ENCODE assay signal across 8 mouse cellular contexts in genomic region chr5:149831122-149831861, GRCm38 (mm10).
A peak's percentile ranks its signal among the peaks of the same experiment; 100 is the strongest.
DNase-seq lines count a peak whose midpoint lies in the region; ATAC-seq and TF ChIP-seq lines count a peak whose summit lies in the region.

No protein-coding gene starts in this region.

- peak; percentile 89 for TF ChIP-seq CTCF in intestine, postnatal 0 days (IDR thresholded peaks at IDR 0.05; ENCODE audit: low read depth)
- peak; percentile 86 for TF ChIP-seq CTCF in small intestine, adult 2 months (IDR thresholded peaks at IDR 0.05; ENCODE audit: extremely low read depth, insufficient read length, insufficient replicate concordance, low read depth, low read length)

- H3K9ac ChIP-seq in intestine, postnatal 0 days (ENCODE audit: low read depth, low read length) = no peak overlapping the region

- DNase-seq in adrenal gland, postnatal 10 days = peak; percentile 86
- peak; percentile 66 for DNase-seq in embryo, embryonic 11.5 days (ENCODE audit: low read depth, low spot score)
- peak; percentile 24 to 36 for DNase-seq in gastrocnemius, postnatal 36 days
- DNase-seq in left cerebral cortex, postnatal 36 days (ENCODE audit: low spot score in 2 of 2) = peak; percentile 57 to 59
- peak; percentile 85 for DNase-seq in mesoderm, embryonic 11.5 days (ENCODE audit: low read depth, low spot score)

- peak overlapping the region; percentile 86 for H3K4me2 ChIP-seq in intestine, postnatal 0 days (replicated peaks; ENCODE audit: low read depth)

- peak overlapping the region; percentile 39 for H3K4me3 ChIP-seq in intestine, postnatal 0 days (ENCODE audit: low read depth, low read length)
- H3K4me3 ChIP-seq in small intestine, adult 2 months (ENCODE audit: low read depth, low read length) = peak overlapping the region; percentile 46

- intact Hi-C loops in gastrocnemius, postnatal 36 days (cut with DNase I) = no loop called here
- intact Hi-C loops in left cerebral cortex, postnatal 36 days (cut with DNase I) = no loop called here

- no peak for ATAC-seq in intestine, postnatal 0 days
- no peak for ATAC-seq in monocyte, adult 5-6 weeks (replicated peaks; ENCODE audit: insufficient number of reproducible peaks, low FRiP score, low TSS enrichment, poor library complexity, severe bottlenecking)

- H3K27me3 ChIP-seq in intestine, postnatal 0 days (replicated peaks; ENCODE audit: control insufficient read depth, insufficient read depth, low read length) = no peaks in the 10 kb centered on the region
- H3K27me3 ChIP-seq in small intestine, adult 2 months (ENCODE audit: control insufficient read depth, insufficient read depth, low read length) = no peaks in the 10 kb centered on the region; the same call in 1 of the 2 replicates

- no peaks in the 10 kb centered on the region for H3K4me1 ChIP-seq in intestine, postnatal 0 days (replicated peaks; ENCODE audit: control insufficient read depth, insufficient read depth, low read length)
- H3K4me1 ChIP-seq in small intestine, adult 2 months (ENCODE audit: control insufficient read depth, insufficient read depth, insufficient read length, low read length) = no peaks in the 10 kb centered on the region

- H3K9me3 ChIP-seq in intestine, postnatal 0 days (ENCODE audit: control insufficient read depth) = no peaks in the 10 kb centered on the region

- H3K27ac ChIP-seq in intestine, postnatal 0 days (ENCODE audit: low read depth, low read length) = no peak overlapping the region
- no peak overlapping the region for H3K27ac ChIP-seq in small intestine, adult 2 months (ENCODE audit: insufficient read depth, low read depth, low read length)

- no peaks in the 10 kb centered on the region for H3K36me3 ChIP-seq in intestine, postnatal 0 days (ENCODE audit: control insufficient read depth, insufficient read depth)
- no peaks in the 10 kb centered on the region for H3K36me3 ChIP-seq in small intestine, adult 2 months (ENCODE audit: control insufficient read depth, insufficient read depth, low read length)

- no peak for TF ChIP-seq POLR2A in small intestine, adult 2 months (IDR thresholded peaks at IDR 0.05; ENCODE audit: low read depth, low read length)

- 7% methylated on average over 28 of the region's 28 CpGs for WGBS in intestine, postnatal 0 days
- WGBS in small intestine, adult 2 months = 7% methylated on average over 28 of the region's 28 CpGs

Comparison
In these comparisons a context has a peak if more than half of its experiments do, and no peak if none do; other contexts are left out.
1. DNase-seq: peak in every context shown above with its lines; median percentile 86 in adrenal gland, postnatal 10 days; 85 in mesoderm, embryonic 11.5 days; 66 in embryo, embryonic 11.5 days; 58 in left cerebral cortex, postnatal 36 days; 30 in gastrocnemius, postnatal 36 days.